22 mouse cellular contexts compared by ENCODE assay signal in the genomic region with DNA sequence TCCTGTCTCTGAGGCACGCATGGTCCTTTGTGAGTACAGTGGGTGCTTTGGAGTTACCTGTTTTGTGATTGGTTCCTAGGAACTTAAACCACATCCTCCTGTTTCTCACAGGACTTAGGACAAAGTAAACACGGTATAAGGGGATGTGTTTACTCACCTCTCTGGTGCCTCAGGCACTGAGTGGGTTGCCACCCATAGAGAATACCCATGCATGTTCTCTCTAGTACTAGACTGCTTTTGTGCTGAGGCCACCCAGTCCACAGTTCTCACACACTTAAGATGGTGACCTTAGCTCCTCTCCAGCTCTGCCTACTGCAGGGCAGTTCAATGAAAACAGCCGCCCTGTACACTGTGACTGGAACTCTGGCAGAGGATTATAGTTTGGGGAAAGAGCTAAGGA. TPM values are rescaled to one million over a fixed set of nuclear protein-coding genes. Genes with fewer than 3 reads are reported as not detected.
DNase-seq lines count a peak whose midpoint lies in the region; ATAC-seq and TF ChIP-seq lines count a peak whose summit lies in the region.
"Had no signal": no experiment of that assay in that cellular context is flagged by ENCODE, and none has a peak within 500 bp of the region (broad histone marks: within the 10 kb centered on the region; RNA-seq: fewer than 3 reads in every experiment).

No protein-coding gene starts in this region.

- no peak overlapping the region for H3K4me3 ChIP-seq in kidney, adult 2 months (ENCODE audit: insufficient read depth, low read depth, low read length)
- no peak overlapping the region for H3K4me3 ChIP-seq in lung, embryonic 15.5 days
- no peak overlapping the region for H3K4me3 ChIP-seq in thymus, adult 2 months (ENCODE audit: control insufficient read depth, insufficient read depth, low read length)
- H3K4me3 ChIP-seq: embryonic facial prominence, embryonic 13.5 days; forebrain, embryonic 10.5 days; forebrain, embryonic 15.5 days; midbrain, embryonic 13.5 days had no signal

- DNase-seq in kidney, adult 2 months: no peak
- no peak for DNase-seq in kidney, adult 9 months
- no peak for DNase-seq in lung, postnatal 25 days (ENCODE audit: low spot score)
- DNase-seq in thymus, postnatal 0 days (ENCODE audit: low spot score): peak; percentile 22
- no peak for DNase-seq in thymus, adult 2 months
- no peak for DNase-seq in spleen, postnatal 36 days (ENCODE audit: low spot score in 2 of 2)
- DNase-seq: adrenal gland, postnatal 25 days; cerebellum, adult 11-12 months; cerebellum, postnatal 10 days; gastrocnemius, postnatal 36 days; kidney, adult 18-20 months; kidney, postnatal 4 days; left cerebral cortex, postnatal 4 days had no signal

- H3K36me3 ChIP-seq in kidney, adult 2 months (ENCODE audit: control insufficient read depth, insufficient read depth, low read length): no peaks in the 10 kb centered on the region; the same call in 1 of the 2 replicates
- H3K36me3 ChIP-seq in lung, embryonic 15.5 days: no peaks in the 10 kb centered on the region
- H3K36me3 ChIP-seq in thymus, adult 2 months (ENCODE audit: control insufficient read depth, insufficient read depth, low read length): no peaks in the 10 kb centered on the region
- H3K36me3 ChIP-seq: forebrain, embryonic 15.5 days had no signal

- peak; percentile 39; the same call in 1 of the 2 replicates for ATAC-seq in lung, embryonic 15.5 days (ENCODE audit: borderline replicate concordance, extremely low read depth, low FRiP score, low TSS enrichment)
- ATAC-seq: forebrain, embryonic 15.5 days; hindbrain, embryonic 16.5 days; midbrain, embryonic 13.5 days; Patski had no signal

- no peaks in the 10 kb centered on the region for H3K27me3 ChIP-seq in kidney, adult 2 months (replicated peaks; ENCODE audit: control insufficient read depth, insufficient read depth, low read length)
- no peaks in the 10 kb centered on the region for H3K27me3 ChIP-seq in lung, embryonic 15.5 days
- no peaks in the 10 kb centered on the region for H3K27me3 ChIP-seq in thymus, adult 2 months (ENCODE audit: control insufficient read depth, insufficient read depth, low read length)
- H3K27me3 ChIP-seq: embryonic facial prominence, embryonic 13.5 days; forebrain, embryonic 15.5 days; megakaryocyte, embryonic 14.5 days; midbrain, embryonic 13.5 days; Patski had no signal

- peaks cover 18% of the 10 kb centered on the region for H3K4me1 ChIP-seq in kidney, adult 2 months (ENCODE audit: control insufficient read depth, insufficient read depth, low read length)
- no peaks in the 10 kb centered on the region for H3K4me1 ChIP-seq in lung, embryonic 15.5 days
- 0 out of 2 replicates have a peak, but pooled peaks cover 4% of the 10 kb centered on the region for H3K4me1 ChIP-seq in thymus, adult 2 months (replicated peaks; ENCODE audit: control insufficient read depth, insufficient read depth, low read length)
- H3K4me1 ChIP-seq: embryonic facial prominence, embryonic 13.5 days had no signal

- 61% methylated on average over 3 of the region's 3 CpGs for WGBS in kidney, adult 2 months
- 62% methylated on average over 3 of the region's 3 CpGs for WGBS in lung, embryonic 15.5 days
- 56% methylated on average over 3 of the region's 3 CpGs for WGBS in thymus, adult 2 months

- TF ChIP-seq POLR2A in kidney, adult 2 months (IDR thresholded peaks at IDR 0.05; ENCODE audit: low read depth, low read length): no peak
- no peak for TF ChIP-seq POLR2A in thymus, adult 2 months (IDR thresholded peaks at IDR 0.05; ENCODE audit: control insufficient read depth, extremely low read depth, insufficient read depth, low read length, poor library complexity)

- no peak for TF ChIP-seq CTCF in kidney, adult 2 months (conservative IDR thresholded peaks at IDR 0.05; ENCODE audit: insufficient read depth, insufficient read length, low read depth, low read length)
- no peak for TF ChIP-seq CTCF in thymus, adult 2 months (IDR thresholded peaks at IDR 0.05; ENCODE audit: borderline replicate concordance, control insufficient read depth, extremely low read depth, insufficient read depth, low read length, poor library complexity)

- no peak overlapping the region for H3K4me2 ChIP-seq in lung, embryonic 15.5 days
- H3K4me2 ChIP-seq: embryonic facial prominence, embryonic 13.5 days; forebrain, embryonic 15.5 days; midbrain, embryonic 13.5 days had no signal

- H3K27ac ChIP-seq in kidney, adult 2 months (ENCODE audit: insufficient read depth, low read depth, low read length): peak overlapping the region; percentile 5; the same call in 1 of the 2 replicates
- no peak overlapping the region for H3K27ac ChIP-seq in lung, embryonic 15.5 days
- H3K27ac ChIP-seq in thymus, adult 2 months (ENCODE audit: control insufficient read depth, insufficient read depth, low read length): no peak overlapping the region
- H3K27ac ChIP-seq: embryonic facial prominence, embryonic 13.5 days; forebrain, embryonic 10.5 days; forebrain, embryonic 15.5 days; kidney, postnatal 0 days; midbrain, embryonic 13.5 days had no signal

- no peaks in the 10 kb centered on the region for H3K9me3 ChIP-seq in lung, embryonic 15.5 days
- H3K9me3 ChIP-seq: embryonic facial prominence, embryonic 13.5 days; forebrain, embryonic 10.5 days; forebrain, embryonic 15.5 days; midbrain, embryonic 13.5 days had no signal

- H3K9ac ChIP-seq in lung, embryonic 15.5 days: no peak overlapping the region
- H3K9ac ChIP-seq: embryonic facial prominence, embryonic 13.5 days; forebrain, embryonic 15.5 days; midbrain, embryonic 13.5 days had no signal

RNA-seq across cellular contexts. Expression of a gene that starts 12.4 kb away (rescaled TPM):
- polyA plus RNA-seq in kidney, adult 2 months (2012; rRNA removed): 88.7 and 99.9 TPM in 2 replicates
- 16.1 and 19.8 TPM in 2 replicates for polyA plus RNA-seq in lung, embryonic 15.5 days (2015; fragmentation: Nextera tagmentation; extraction: Ambion mirVana)
- 16.4 and 18.5 TPM in 2 replicates for polyA plus RNA-seq in thymus, postnatal 0 days (2015; fragmentation: Nextera tagmentation; extraction: Ambion mirVana)
- polyA plus RNA-seq in thymus, adult 2 months (2012; rRNA removed): 24.7 and 26.6 TPM in 2 replicates
